Mouse (Mus musculus): Measurements from ENCODE around the gene Cd276. TPM values are rescaled to one million over a fixed set of nuclear protein-coding genes. Genes with fewer than 3 reads are reported as not detected.

The Cd276 gene
- polyA plus RNA-seq, 1 experiment from 2014 or later = 56.4 TPM

DNA sequence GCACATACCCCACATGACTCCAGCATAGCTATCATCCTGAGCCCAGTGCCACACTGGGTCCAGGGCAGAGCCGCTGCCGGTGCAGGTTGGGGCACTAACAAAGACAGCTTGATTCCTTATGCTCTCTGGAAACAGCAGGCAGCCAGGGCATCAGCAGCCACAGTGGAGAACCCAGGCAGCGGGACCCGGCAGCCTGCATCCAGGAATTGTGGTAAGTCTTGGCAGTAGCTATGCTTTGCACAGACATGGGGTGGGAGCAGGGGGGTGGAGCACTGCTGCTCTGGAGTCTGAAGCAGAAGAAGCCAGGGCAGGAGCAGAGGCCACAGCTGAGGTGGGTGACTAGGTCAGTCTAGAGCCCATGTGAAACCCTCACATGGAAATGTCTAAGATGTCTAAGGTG lies 23.0 kb downstream of the Cd276 start:
- H3K36me3 ChIP-seq = peaks cover 94% of the 10 kb centered on the region
- H3K9me3 ChIP-seq = no peaks in the 10 kb centered on the region
- H3K9ac ChIP-seq (replicated peaks) = no peak overlapping the region
- no peak overlapping the region for H3K4me2 ChIP-seq
- H3K27ac ChIP-seq = no peak overlapping the region
- H3K4me1 ChIP-seq (replicated peaks) = 0 out of 2 replicates have a peak, but pooled peaks cover 8% of the 10 kb centered on the region
- H3K27me3 ChIP-seq = no peaks in the 10 kb centered on the region
- ATAC-seq (ENCODE audit: insufficient number of reproducible peaks, insufficient read depth, low FRiP score, low TSS enrichment, low read depth) = no peak
- no peak overlapping the region for H3K4me3 ChIP-seq (replicated peaks)
- WGBS = 92% methylated on average over 4 of the region's 4 CpGs

DNA sequence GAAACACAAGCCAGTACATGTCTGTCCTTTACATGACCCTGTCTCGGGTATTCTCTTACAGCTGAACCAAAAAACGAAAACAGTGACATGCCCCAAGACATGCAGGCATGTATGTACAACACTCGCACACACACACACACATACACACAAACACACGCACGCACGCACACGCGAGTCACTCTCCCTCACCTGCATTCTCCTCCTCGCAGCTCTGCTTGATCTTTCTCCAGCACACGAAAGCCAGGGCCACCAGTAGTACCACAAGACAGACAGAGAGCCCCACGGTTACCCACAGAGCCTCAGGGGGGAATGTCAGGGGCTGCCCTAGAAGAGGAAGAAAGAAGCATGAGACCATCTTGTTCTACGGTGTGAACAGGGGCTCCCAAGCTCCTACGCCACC lies 24.8 kb downstream of the Cd276 start:
- peaks cover 94% of the 10 kb centered on the region for H3K36me3 ChIP-seq
- H3K9me3 ChIP-seq = no peaks in the 10 kb centered on the region
- H3K4me3 ChIP-seq (replicated peaks) = no peak overlapping the region
- no peak overlapping the region for H3K4me2 ChIP-seq
- no peak overlapping the region for H3K9ac ChIP-seq (replicated peaks)
- H3K4me1 ChIP-seq (replicated peaks) = 0 out of 2 replicates have a peak, but pooled peaks cover 8% of the 10 kb centered on the region
- ATAC-seq (ENCODE audit: insufficient number of reproducible peaks, insufficient read depth, low FRiP score, low TSS enrichment, low read depth) = no peak
- no peaks in the 10 kb centered on the region for H3K27me3 ChIP-seq
- no peak overlapping the region for H3K27ac ChIP-seq
- WGBS = 87% methylated on average over 13 of the region's 13 CpGs

DNA sequence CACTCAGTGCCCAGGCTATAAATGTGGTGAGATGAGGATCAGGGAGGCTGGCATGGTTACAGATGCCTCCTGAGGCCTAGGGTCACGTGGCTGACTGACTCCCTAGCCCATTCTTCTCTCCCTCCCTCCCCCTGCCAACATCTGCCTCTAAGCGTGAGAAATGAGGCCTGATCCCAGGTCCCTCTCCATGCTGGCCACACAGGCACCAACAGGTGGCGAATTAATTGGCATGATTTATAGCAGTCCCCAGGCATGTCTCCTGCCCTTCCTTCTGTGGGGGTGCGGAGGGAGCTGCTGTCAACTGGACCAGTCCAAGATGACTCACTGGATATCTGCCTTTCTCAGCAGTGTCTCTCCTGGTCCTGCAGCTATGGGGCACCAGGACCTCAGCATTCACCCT lies 27.4 kb downstream of the Cd276 start:
- Histone ChIP-seq H3K9ac (replicated peaks) (no peak overlapping the region), H3K4me3 (replicated peaks) (no peak overlapping the region), H3K9me3 (no peaks in the 10 kb centered on the region), H3K4me1 (replicated peaks) (0 out of 2 replicates have a peak, but pooled peaks cover 8% of the 10 kb centered on the region), H3K27me3 (no peaks in the 10 kb centered on the region), H3K36me3 (peaks cover 86% of the 10 kb centered on the region), H3K27ac (no peak overlapping the region), H3K4me2 (no peak overlapping the region)
- WGBS = 24% methylated on average over 4 of the region's 4 CpGs
- no peak for ATAC-seq (ENCODE audit: insufficient number of reproducible peaks, insufficient read depth, low FRiP score, low TSS enrichment, low read depth)

DNA sequence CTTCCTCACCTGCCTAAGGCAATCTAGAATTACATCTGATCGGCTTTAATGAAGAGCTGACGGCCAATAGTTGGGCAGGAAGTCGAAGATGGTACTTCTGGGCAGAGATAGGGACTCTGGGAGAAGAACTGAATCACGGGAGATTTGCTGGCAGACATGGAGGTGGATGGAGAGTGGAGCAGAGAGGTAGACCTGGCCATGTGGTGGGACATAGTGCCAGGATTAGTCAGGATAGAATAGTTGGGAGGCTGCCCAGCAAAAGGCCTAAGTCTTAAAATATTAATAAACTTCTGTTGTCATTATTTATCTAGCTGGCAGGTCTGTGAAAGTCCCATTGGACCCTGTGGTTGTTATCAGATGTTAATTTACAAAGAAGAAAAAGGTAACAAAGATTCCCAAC lies 30.1 kb downstream of the Cd276 start:
- no peaks in the 10 kb centered on the region for H3K27me3 ChIP-seq
- H3K27ac ChIP-seq = no peak overlapping the region
- peaks cover 21% of the 10 kb centered on the region; the same call in 1 of the 2 replicates for H3K4me1 ChIP-seq (replicated peaks)
- no peak overlapping the region for H3K4me3 ChIP-seq (replicated peaks)
- H3K36me3 ChIP-seq = peaks cover 60% of the 10 kb centered on the region
- no peak overlapping the region for H3K9ac ChIP-seq (replicated peaks)
- no peak overlapping the region for H3K4me2 ChIP-seq
- no peaks in the 10 kb centered on the region for H3K9me3 ChIP-seq
- WGBS = 90% methylated on average over 4 of the region's 4 CpGs
- ATAC-seq (ENCODE audit: insufficient number of reproducible peaks, insufficient read depth, low FRiP score, low TSS enrichment, low read depth) = no peak

DNA sequence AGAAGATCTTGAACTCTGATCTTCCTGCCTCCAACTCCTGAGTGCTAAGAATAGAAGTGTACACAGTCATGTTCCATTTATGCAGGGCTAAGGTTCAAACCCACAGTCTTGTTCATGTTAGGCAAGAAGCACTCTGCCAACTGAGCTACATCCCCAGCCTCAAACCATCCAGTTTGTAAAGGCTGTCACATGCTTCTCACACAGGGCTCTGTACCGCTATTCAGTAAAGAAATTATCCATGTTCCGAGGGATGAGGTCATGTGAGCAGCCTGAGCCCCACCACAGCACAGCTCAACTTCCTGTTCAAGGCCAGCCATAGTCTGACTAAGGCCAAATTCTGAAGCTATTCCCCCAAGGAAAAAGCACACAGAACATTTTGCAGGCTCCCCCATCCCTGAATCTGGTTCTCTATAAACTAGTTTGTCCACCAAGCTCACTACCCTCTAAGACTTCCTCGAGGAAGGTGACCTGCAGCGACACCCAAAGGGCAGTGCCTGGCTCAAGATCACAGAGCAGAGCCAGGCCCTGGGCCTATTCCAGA lies 33.3 kb downstream of the Cd276 start:
- H3K9ac ChIP-seq (replicated peaks) = no peak overlapping the region
- ATAC-seq (ENCODE audit: insufficient number of reproducible peaks, insufficient read depth, low FRiP score, low TSS enrichment, low read depth) = no peak

DNA sequence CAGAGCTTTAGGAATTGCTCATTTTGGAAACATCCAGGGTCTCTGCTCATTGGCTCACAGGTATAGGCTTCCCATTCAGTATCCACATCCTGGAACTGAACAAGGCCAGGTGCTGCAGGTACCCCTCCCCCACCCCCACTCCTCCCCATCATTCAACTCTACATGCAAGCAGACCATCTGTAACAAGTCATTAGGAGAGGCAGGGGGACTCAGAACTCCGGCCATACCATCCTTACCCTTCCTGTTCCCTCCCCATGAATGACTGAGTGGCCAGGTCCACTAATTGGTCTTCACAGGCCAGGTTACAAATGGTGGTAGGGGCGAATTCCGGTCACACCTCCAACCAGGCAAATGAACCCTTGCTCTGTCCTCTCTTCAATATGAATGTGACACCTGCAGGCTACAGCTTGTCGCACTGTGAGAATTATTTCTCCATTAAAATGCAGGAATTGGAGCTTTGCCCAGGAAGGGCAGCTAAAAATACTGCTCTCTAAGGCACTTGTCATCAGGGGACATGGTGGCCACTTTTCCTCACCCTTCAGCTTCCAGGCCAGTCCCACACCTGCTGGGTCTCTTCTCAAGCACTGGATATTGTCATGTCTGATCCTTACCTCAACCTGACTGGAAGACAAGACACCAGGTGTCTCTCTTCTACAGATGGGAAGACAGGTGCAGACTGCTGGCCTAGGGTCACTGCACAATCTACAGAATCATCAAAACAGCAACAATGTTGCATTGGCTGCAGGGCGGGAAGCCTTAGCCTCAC lies 34.2 kb downstream of the Cd276 start:
- Histone ChIP-seq H3K9ac (replicated peaks) (no peak overlapping the region), H3K4me2 (no peak overlapping the region), H3K36me3 (peaks cover 21% of the 10 kb centered on the region), H3K27me3 (no peaks in the 10 kb centered on the region), H3K27ac (no peak overlapping the region), H3K4me3 (replicated peaks) (no peak overlapping the region), H3K4me1 (replicated peaks) (peaks cover 33% of the 10 kb centered on the region), H3K9me3 (no peaks in the 10 kb centered on the region)
- ATAC-seq (ENCODE audit: insufficient number of reproducible peaks, insufficient read depth, low FRiP score, low TSS enrichment, low read depth) = no peak
- WGBS = 60% methylated on average over 5 of the region's 5 CpGs

More for the DNA sequence above, 33.3 kb downstream of the Cd276 start:
- Histone ChIP-seq H3K36me3 (peaks cover 31% of the 10 kb centered on the region), H3K4me2 (no peak overlapping the region), H3K9me3 (no peaks in the 10 kb centered on the region), H3K27me3 (no peaks in the 10 kb centered on the region), H3K4me1 (replicated peaks) (peaks cover 33% of the 10 kb centered on the region), H3K4me3 (replicated peaks) (no peak overlapping the region), H3K27ac (no peak overlapping the region)
- 60% methylated on average over 4 of the region's 4 CpGs for WGBS

DNA sequence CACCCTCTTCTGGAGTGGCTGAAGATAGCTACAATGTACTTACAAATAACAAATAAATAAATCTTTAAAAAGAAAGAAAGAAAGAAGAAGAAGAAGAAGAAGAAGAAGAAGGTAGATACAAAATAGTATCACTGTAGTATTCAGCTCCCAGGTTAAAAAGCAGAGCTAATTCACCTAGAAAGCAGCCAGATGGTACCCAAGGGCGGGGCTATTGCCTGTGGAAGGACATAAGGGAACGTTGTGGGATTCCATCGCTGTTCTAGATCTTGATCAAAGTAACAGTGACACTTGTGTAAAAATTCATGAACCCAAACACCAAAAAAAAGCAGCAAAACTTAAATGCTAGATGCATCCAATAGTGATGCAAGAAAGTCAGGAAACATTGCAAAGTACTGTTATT lies 35.3 kb downstream of the Cd276 start:
- Histone ChIP-seq H3K27ac (no peak overlapping the region), H3K9ac (replicated peaks) (no peak overlapping the region), H3K9me3 (no peaks in the 10 kb centered on the region), H3K36me3 (peaks cover 11% of the 10 kb centered on the region), H3K4me1 (replicated peaks) (peaks cover 33% of the 10 kb centered on the region), H3K27me3 (no peaks in the 10 kb centered on the region), H3K4me2 (no peak overlapping the region), H3K4me3 (replicated peaks) (no peak overlapping the region)
- no peak for ATAC-seq (ENCODE audit: insufficient number of reproducible peaks, insufficient read depth, low FRiP score, low TSS enrichment, low read depth)
- WGBS = 81% methylated on average over 3 of the region's 3 CpGs

DNA sequence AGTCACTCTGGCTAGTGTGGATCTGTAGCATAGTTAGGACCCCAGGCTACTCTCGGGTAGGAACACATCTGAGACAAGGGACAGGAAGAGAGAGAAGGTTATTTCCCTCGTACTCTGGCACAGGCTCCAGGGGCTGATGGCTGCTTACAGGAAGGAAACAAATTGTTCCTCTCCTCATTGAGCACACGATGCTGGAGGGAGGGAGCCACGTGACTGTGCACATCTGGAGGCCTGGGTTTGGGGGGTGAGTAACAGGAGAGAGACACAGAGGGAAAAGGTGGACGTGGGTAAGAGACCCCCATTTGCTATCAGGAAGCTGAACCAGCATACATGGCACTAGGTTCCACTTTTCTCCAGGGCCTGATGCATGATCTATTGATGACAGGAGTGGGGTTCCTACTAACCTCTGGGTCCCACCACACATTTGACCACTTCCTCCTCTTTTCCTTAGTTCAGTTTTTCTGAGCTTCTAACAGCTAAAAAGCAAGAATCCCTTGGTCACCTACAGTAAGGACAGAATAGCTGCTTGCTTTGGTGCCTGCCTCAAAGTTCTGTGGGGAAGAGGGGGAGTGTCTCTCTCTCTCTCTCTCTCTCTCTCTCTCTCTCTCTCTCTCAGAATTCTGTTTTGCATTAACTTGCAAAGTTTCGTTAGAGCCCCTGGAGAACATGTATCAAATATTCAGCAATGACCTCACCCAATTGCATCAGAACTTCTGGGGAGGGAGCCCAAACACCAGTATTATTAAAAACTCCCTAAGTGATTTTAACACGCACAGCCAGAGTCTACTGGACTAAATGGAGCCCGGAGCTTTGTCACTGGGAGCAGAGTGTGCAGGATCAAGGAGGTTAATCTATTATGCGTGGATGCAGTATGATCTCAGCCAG lies 37.1 kb downstream of the Cd276 start:
- Histone ChIP-seq H3K27me3 (no peaks in the 10 kb centered on the region), H3K4me2 (no peak overlapping the region), H3K27ac (peak overlapping the region; percentile 76), H3K9ac (replicated peaks) (no peak overlapping the region), H3K4me3 (replicated peaks) (no peak overlapping the region), H3K9me3 (no peaks in the 10 kb centered on the region), H3K36me3 (no peaks in the 10 kb centered on the region), H3K4me1 (replicated peaks) (peaks cover 43% of the 10 kb centered on the region)
- 25% methylated on average over 9 of the region's 9 CpGs for WGBS
- no peak for ATAC-seq (ENCODE audit: insufficient number of reproducible peaks, insufficient read depth, low FRiP score, low TSS enrichment, low read depth)

DNA sequence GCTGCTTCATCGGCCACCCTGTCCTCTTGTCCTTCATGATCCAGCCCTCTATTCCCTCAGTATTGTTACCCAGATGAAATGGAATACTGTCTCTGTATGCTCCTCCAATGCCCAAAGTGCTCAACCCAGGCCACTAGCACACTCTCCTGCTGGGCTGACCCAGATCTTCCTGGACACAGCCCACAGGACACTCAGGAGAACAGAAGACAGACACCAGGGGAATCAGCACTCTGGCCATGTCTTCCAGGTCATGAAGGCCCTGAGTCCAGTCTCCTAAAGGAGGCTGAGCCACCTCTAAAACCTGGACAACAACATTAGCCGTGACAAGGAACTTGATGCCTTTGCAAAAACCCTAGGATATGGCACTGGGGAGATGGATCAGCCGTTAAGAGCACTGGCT lies 38.8 kb downstream of the Cd276 start:
- peaks cover 39% of the 10 kb centered on the region for H3K4me1 ChIP-seq (replicated peaks)
- H3K4me2 ChIP-seq = no peak overlapping the region
- no peak for ATAC-seq (ENCODE audit: insufficient number of reproducible peaks, insufficient read depth, low FRiP score, low TSS enrichment, low read depth)
- no peak overlapping the region for H3K4me3 ChIP-seq (replicated peaks)
- H3K27ac ChIP-seq = no peak overlapping the region
- no peaks in the 10 kb centered on the region for H3K36me3 ChIP-seq
- no peaks in the 10 kb centered on the region; the same call in 1 of the 2 replicates for H3K27me3 ChIP-seq
- H3K9me3 ChIP-seq = no peaks in the 10 kb centered on the region
- WGBS = 80% methylated on average over 3 of the region's 3 CpGs
- no peak overlapping the region for H3K9ac ChIP-seq (replicated peaks)

DNA sequence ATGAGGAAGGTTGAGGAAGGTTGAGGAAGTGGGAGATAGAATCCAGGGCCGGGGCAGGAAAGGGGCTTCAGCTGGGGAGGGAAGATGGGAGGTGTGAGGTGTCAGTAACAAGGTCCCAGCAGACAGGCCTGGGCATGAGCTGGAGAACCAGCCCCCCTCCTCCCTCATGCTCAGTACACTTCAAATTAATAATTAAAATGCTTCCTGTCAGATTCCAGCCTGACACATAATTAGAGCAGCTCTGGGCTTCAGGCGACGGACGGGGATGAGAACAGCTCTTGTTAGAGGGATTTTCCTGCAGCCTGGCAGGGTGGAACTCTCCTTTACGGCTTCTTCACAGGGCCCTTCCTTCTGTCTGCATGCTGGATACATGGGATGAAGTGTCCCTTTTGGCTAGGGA lies 41.5 kb downstream of the Cd276 start:
- ATAC-seq (ENCODE audit: insufficient number of reproducible peaks, insufficient read depth, low FRiP score, low TSS enrichment, low read depth) = no peak
- H3K4me1 ChIP-seq (replicated peaks) = peaks cover 25% of the 10 kb centered on the region
- H3K4me3 ChIP-seq (replicated peaks) = no peak overlapping the region
- H3K4me2 ChIP-seq = no peak overlapping the region
- H3K27ac ChIP-seq = no peak overlapping the region
- 31% methylated on average over 5 of the region's 5 CpGs for WGBS
- H3K9ac ChIP-seq (replicated peaks) = no peak overlapping the region
- H3K27me3 ChIP-seq = no peaks in the 10 kb centered on the region; the same call in 1 of the 2 replicates
- no peaks in the 10 kb centered on the region for H3K36me3 ChIP-seq
- H3K9me3 ChIP-seq = no peaks in the 10 kb centered on the region

DNA sequence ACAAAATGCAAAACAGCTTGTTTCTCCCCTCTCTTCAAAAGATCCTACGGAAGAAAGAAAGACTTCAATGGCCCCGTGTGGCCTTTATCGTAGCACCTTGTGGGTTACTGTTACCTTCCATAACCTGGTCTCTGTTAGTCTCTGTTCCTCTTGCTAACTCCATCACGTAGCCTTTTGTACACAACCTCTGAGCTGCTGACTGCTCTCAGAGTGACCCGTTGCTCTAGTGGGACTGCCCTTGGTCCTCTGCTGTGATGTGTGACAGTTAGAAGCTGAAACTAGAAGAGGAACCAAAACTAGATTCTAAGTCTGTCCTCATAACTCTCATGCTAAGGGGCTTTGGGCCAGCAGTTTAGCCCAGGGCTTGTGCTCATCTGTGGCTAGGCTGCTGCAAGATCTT lies 44.8 kb downstream of the Cd276 start:
- peaks cover 11% of the 10 kb centered on the region; the same call in 1 of the 2 replicates for H3K4me1 ChIP-seq (replicated peaks)
- no peak for ATAC-seq (ENCODE audit: insufficient number of reproducible peaks, insufficient read depth, low FRiP score, low TSS enrichment, low read depth)
- no peak overlapping the region for H3K4me3 ChIP-seq (replicated peaks)
- WGBS = 88% methylated on average over 5 of the region's 5 CpGs
- H3K27me3 ChIP-seq = no peaks in the 10 kb centered on the region; the same call in 1 of the 2 replicates
- H3K27ac ChIP-seq = no peak overlapping the region
- no peak overlapping the region for H3K4me2 ChIP-seq
- H3K9ac ChIP-seq (replicated peaks) = no peak overlapping the region
- no peaks in the 10 kb centered on the region for H3K36me3 ChIP-seq
- no peaks in the 10 kb centered on the region for H3K9me3 ChIP-seq
